26 mouse cellular contexts compared by ENCODE assay signal in the genomic region with DNA sequence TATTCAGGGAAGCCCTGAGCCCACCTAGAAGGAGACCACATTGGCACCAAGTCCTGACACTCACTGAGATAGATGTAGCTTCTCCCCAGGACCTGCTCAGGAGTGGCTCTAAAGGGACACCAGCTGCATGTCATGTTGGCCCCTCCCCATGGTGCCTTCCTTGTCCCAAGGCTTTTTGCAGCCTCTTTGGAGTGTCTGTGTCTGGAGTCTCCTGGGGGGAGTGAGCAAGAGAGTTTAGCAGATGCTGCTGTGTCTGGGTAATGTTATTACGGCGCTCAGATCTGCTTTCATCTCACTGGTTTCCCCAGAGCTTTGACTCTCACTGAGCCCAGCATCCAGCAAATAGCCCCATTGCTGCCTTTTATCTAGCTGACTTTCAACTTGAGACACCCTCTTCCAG. TPM values are rescaled to one million over a fixed set of nuclear protein-coding genes. Genes with fewer than 3 reads are reported as not detected.
DNase-seq lines count a peak whose midpoint lies in the region; ATAC-seq and TF ChIP-seq lines count a peak whose summit lies in the region.
"Had no signal": no experiment of that assay in that cellular context is flagged by ENCODE, and none has a peak within 500 bp of the region (broad histone marks: within the 10 kb centered on the region; RNA-seq: fewer than 3 reads in every experiment).

No protein-coding gene starts in this region.

- TF ChIP-seq CTCF in forebrain, postnatal 0 days (IDR thresholded peaks at IDR 0.05; ENCODE audit: low read depth) = no peak

- no peak overlapping the region for H3K4me3 ChIP-seq in forebrain, postnatal 0 days (ENCODE audit: low read depth, low read length)
- H3K4me3 ChIP-seq in forebrain, embryonic 11.5 days (ENCODE audit: low read depth, low read length) = no peak overlapping the region
- H3K4me3 ChIP-seq in neural tube, embryonic 13.5 days = no peak overlapping the region
- no peak overlapping the region for H3K4me3 ChIP-seq in neural tube, embryonic 15.5 days (replicated peaks)
- H3K4me3 ChIP-seq in hindbrain, embryonic 16.5 days (ENCODE audit: low read length) = no peak overlapping the region
- H3K4me3 ChIP-seq: heart, embryonic 13.5 days; intestine, embryonic 15.5 days; limb, embryonic 12.5 days; liver, embryonic 15.5 days; midbrain, embryonic 12.5 days; myocyte; neural tube, embryonic 12.5 days had no signal

- H3K9me3 ChIP-seq in forebrain, postnatal 0 days (ENCODE audit: low read length) = no peaks in the 10 kb centered on the region
- H3K9me3 ChIP-seq in forebrain, embryonic 11.5 days (ENCODE audit: control insufficient read depth, low read length) = no peaks in the 10 kb centered on the region
- no peaks in the 10 kb centered on the region for H3K9me3 ChIP-seq in neural tube, embryonic 13.5 days
- no peaks in the 10 kb centered on the region for H3K9me3 ChIP-seq in neural tube, embryonic 15.5 days (replicated peaks)
- H3K9me3 ChIP-seq in hindbrain, embryonic 16.5 days (ENCODE audit: control insufficient read depth, low read length) = no peaks in the 10 kb centered on the region
- H3K9me3 ChIP-seq: heart, embryonic 13.5 days; intestine, embryonic 15.5 days; limb, embryonic 12.5 days; liver, embryonic 15.5 days; midbrain, embryonic 12.5 days; neural tube, embryonic 12.5 days had no signal

- no peak overlapping the region for H3K4me2 ChIP-seq in forebrain, postnatal 0 days (ENCODE audit: low read depth)
- no peak overlapping the region for H3K4me2 ChIP-seq in forebrain, embryonic 11.5 days (ENCODE audit: low read depth, low read length, severe bottlenecking)
- no peak overlapping the region for H3K4me2 ChIP-seq in neural tube, embryonic 13.5 days
- H3K4me2 ChIP-seq in neural tube, embryonic 15.5 days = no peak overlapping the region
- H3K4me2 ChIP-seq in hindbrain, embryonic 16.5 days (ENCODE audit: low read length) = no peak overlapping the region
- H3K4me2 ChIP-seq: heart, embryonic 13.5 days; intestine, embryonic 15.5 days; limb, embryonic 12.5 days; liver, embryonic 15.5 days; lung, embryonic 14.5 days; midbrain, embryonic 12.5 days; neural tube, embryonic 12.5 days had no signal

- no peak for ATAC-seq in forebrain, postnatal 0 days
- ATAC-seq in forebrain, embryonic 11.5 days (replicated peaks; ENCODE audit: low FRiP score) = no peak
- peak; percentile 12; the same call in 1 of the 2 replicates for ATAC-seq in neural tube, embryonic 13.5 days (ENCODE audit: low read depth)
- ATAC-seq in neural tube, embryonic 15.5 days (ENCODE audit: low FRiP score) = no peak
- peak; percentile 16; the same call in 1 of the 2 replicates for ATAC-seq in hindbrain, embryonic 16.5 days
- ATAC-seq: activated CD4-positive, CD25-positive, alpha-beta regulatory T cell, adult 4 months; intestine, embryonic 15.5 days had no signal

- H3K4me1 ChIP-seq in forebrain, postnatal 0 days (ENCODE audit: insufficient read depth) = 0 out of 2 replicates have a peak, but pooled peaks cover 8% of the 10 kb centered on the region
- no peaks in the 10 kb centered on the region; the same call in 1 of the 2 replicates for H3K4me1 ChIP-seq in forebrain, embryonic 11.5 days (replicated peaks; ENCODE audit: control insufficient read depth, insufficient read depth, low read length)
- H3K4me1 ChIP-seq in neural tube, embryonic 13.5 days (replicated peaks) = peaks cover 48% of the 10 kb centered on the region
- H3K4me1 ChIP-seq in neural tube, embryonic 15.5 days = peaks cover 26% of the 10 kb centered on the region
- peaks cover 20% of the 10 kb centered on the region for H3K4me1 ChIP-seq in hindbrain, embryonic 16.5 days (ENCODE audit: control insufficient read depth, insufficient read depth, low read depth, low read length)
- H3K4me1 ChIP-seq: heart, embryonic 13.5 days; intestine, embryonic 15.5 days; liver, embryonic 15.5 days had no signal

- H3K9ac ChIP-seq in forebrain, postnatal 0 days = no peak overlapping the region
- H3K9ac ChIP-seq in forebrain, embryonic 11.5 days (ENCODE audit: low read length) = no peak overlapping the region
- H3K9ac ChIP-seq in neural tube, embryonic 13.5 days = 0 out of 2 replicates have a peak overlapping the region, but pooled peaks have one; percentile 8
- H3K9ac ChIP-seq in neural tube, embryonic 15.5 days (replicated peaks) = no peak overlapping the region
- no peak overlapping the region for H3K9ac ChIP-seq in hindbrain, embryonic 16.5 days (ENCODE audit: low read depth, low read length)
- H3K9ac ChIP-seq: heart, embryonic 13.5 days; intestine, embryonic 15.5 days; limb, embryonic 12.5 days; liver, embryonic 15.5 days; lung, embryonic 14.5 days; midbrain, embryonic 12.5 days; neural tube, embryonic 12.5 days had no signal

- no peaks in the 10 kb centered on the region for H3K36me3 ChIP-seq in forebrain, postnatal 0 days (ENCODE audit: insufficient read depth)
- no peaks in the 10 kb centered on the region for H3K36me3 ChIP-seq in forebrain, embryonic 11.5 days (ENCODE audit: control insufficient read depth, insufficient read depth, low read length)
- H3K36me3 ChIP-seq in neural tube, embryonic 13.5 days = no peaks in the 10 kb centered on the region
- no peaks in the 10 kb centered on the region for H3K36me3 ChIP-seq in neural tube, embryonic 15.5 days
- no peaks in the 10 kb centered on the region for H3K36me3 ChIP-seq in hindbrain, embryonic 16.5 days (ENCODE audit: control insufficient read depth, insufficient read depth, low read length)
- H3K36me3 ChIP-seq: heart, embryonic 13.5 days; intestine, embryonic 15.5 days; limb, embryonic 12.5 days; liver, embryonic 15.5 days; midbrain, embryonic 12.5 days; neural tube, embryonic 12.5 days had no signal

- no peaks in the 10 kb centered on the region for H3K27me3 ChIP-seq in forebrain, postnatal 0 days (ENCODE audit: insufficient read depth, low read length)
- H3K27me3 ChIP-seq in forebrain, embryonic 11.5 days (ENCODE audit: control insufficient read depth, insufficient read depth, low read length) = no peaks in the 10 kb centered on the region
- H3K27me3 ChIP-seq in neural tube, embryonic 13.5 days = no peaks in the 10 kb centered on the region
- H3K27me3 ChIP-seq in neural tube, embryonic 15.5 days (replicated peaks) = 0 out of 2 replicates have a peak, but pooled peaks cover 1% of the 10 kb centered on the region
- H3K27me3 ChIP-seq in hindbrain, embryonic 16.5 days (replicated peaks; ENCODE audit: control insufficient read depth, insufficient read depth, low read length) = no peaks in the 10 kb centered on the region; the same call in 1 of the 2 replicates
- H3K27me3 ChIP-seq: neural tube, embryonic 12.5 days had no signal

- 45% methylated on average over 2 of the region's 2 CpGs for WGBS in forebrain, postnatal 0 days
- WGBS in forebrain, embryonic 11.5 days = 72% methylated on average over 2 of the region's 2 CpGs
- WGBS in neural tube, embryonic 13.5 days = 41% methylated on average over 2 of the region's 2 CpGs
- WGBS in neural tube, embryonic 15.5 days = 14% methylated on average over 2 of the region's 2 CpGs
- WGBS in hindbrain, embryonic 16.5 days = 30% methylated on average over 2 of the region's 2 CpGs

- 0 out of 2 replicates have a peak overlapping the region, but pooled peaks have one; percentile 50 for H3K27ac ChIP-seq in forebrain, postnatal 0 days (ENCODE audit: low read depth, low read length)
- H3K27ac ChIP-seq in forebrain, embryonic 11.5 days (ENCODE audit: low read depth, low read length) = no peak overlapping the region
- peak overlapping the region; percentile 62 for H3K27ac ChIP-seq in neural tube, embryonic 13.5 days (replicated peaks)
- H3K27ac ChIP-seq in neural tube, embryonic 15.5 days (replicated peaks) = no peak overlapping the region
- no peak overlapping the region for H3K27ac ChIP-seq in hindbrain, embryonic 16.5 days (ENCODE audit: low read depth, low read length)
- H3K27ac ChIP-seq: heart, embryonic 13.5 days; intestine, embryonic 15.5 days; kidney, postnatal 0 days; limb, embryonic 12.5 days; liver, embryonic 15.5 days; midbrain, embryonic 12.5 days; neural tube, embryonic 12.5 days had no signal

- DNase-seq in forebrain, postnatal 0 days = no peak
- DNase-seq in forebrain, embryonic 11.5 days (ENCODE audit: low spot score) = no peak
- no peak for DNase-seq in layer of hippocampus, adult 11-12 months (ENCODE audit: low spot score)
- DNase-seq in kidney, adult 18-20 months = no peak
- DNase-seq: adrenal gland, adult 2 months; B cell, adult 2 months; cerebellum, adult 8-10 months; thymus, adult 2 months; thymus, postnatal 36 days had no signal

RNA-seq across cellular contexts. Expression of a gene that starts 25.7 kb away (rescaled TPM):
- total RNA-seq in forebrain, postnatal 0 days (2014; rRNA removed) = 16.7 and 23.3 TPM in 2 replicates
- 6.4 and 6.9 TPM in 2 replicates for polyA plus RNA-seq in forebrain, postnatal 0 days (2015; fragmentation: Nextera tagmentation; extraction: Ambion mirVana)
- polyA plus RNA-seq in forebrain, embryonic 11.5 days (2014; fragmentation: Nextera tagmentation; extraction: Ambion mirVana) = 0.24 TPM in 1 of 2 replicates, not detected in the other
- polyA plus RNA-seq in neural tube, embryonic 13.5 days (2015; fragmentation: Nextera tagmentation; extraction: Ambion mirVana) = 3.7 and 3.9 TPM in 2 replicates
- polyA plus RNA-seq in neural tube, embryonic 15.5 days (2015; fragmentation: Nextera tagmentation; extraction: Ambion mirVana) = 5.6 and 6.6 TPM in 2 replicates
- polyA plus RNA-seq in hindbrain, embryonic 16.5 days (2015; fragmentation: Nextera tagmentation; extraction: Ambion mirVana) = 9.0 and 10.2 TPM in 2 replicates
- total RNA-seq: adrenal gland, adult 2 months; heart, adult 8-10 months; heart, postnatal 10 days; hematopoietic stem cell, adult 5-6 weeks; liver, adult 2 months had no signal
- polyA plus RNA-seq: activated CD4-positive, CD25-positive, alpha-beta regulatory T cell, adult 4 months; heart, embryonic 13.5 days; liver, embryonic 15.5 days; lung, embryonic 14.5 days; myocyte had no signal

Comparison
In these comparisons a context has a peak if more than half of its experiments do, and no peak if none do; other contexts are left out.
1. ATAC-seq: peak in neural tube, embryonic 13.5 days (single experiment) and hindbrain, embryonic 16.5 days (single experiment); none in forebrain, postnatal 0 days (single experiment), forebrain, embryonic 11.5 days (single experiment) and neural tube, embryonic 15.5 days (single experiment).
2. H3K27ac ChIP-seq: peak in forebrain, postnatal 0 days (single experiment) and neural tube, embryonic 13.5 days (single experiment); none in forebrain, embryonic 11.5 days (single experiment), neural tube, embryonic 15.5 days (single experiment) and hindbrain, embryonic 16.5 days (single experiment).